Mouse (Mus musculus) c-Kit-positive CD71-positive TER-119-positive erythroid progenitor cells, embryonic 14.5 days (primary cell): Measurements from ENCODE around the gene Prepl.
A peak's percentile ranks its signal among the peaks of the same experiment; 100 is the strongest.

ENCODE experiments used
- DNase-seq: peaks from one replicate; pipeline ENCODE4 v3.0.0-alpha.2; 2013; ENCODE audit warnings: low spot score

Prepl gene

DNA sequence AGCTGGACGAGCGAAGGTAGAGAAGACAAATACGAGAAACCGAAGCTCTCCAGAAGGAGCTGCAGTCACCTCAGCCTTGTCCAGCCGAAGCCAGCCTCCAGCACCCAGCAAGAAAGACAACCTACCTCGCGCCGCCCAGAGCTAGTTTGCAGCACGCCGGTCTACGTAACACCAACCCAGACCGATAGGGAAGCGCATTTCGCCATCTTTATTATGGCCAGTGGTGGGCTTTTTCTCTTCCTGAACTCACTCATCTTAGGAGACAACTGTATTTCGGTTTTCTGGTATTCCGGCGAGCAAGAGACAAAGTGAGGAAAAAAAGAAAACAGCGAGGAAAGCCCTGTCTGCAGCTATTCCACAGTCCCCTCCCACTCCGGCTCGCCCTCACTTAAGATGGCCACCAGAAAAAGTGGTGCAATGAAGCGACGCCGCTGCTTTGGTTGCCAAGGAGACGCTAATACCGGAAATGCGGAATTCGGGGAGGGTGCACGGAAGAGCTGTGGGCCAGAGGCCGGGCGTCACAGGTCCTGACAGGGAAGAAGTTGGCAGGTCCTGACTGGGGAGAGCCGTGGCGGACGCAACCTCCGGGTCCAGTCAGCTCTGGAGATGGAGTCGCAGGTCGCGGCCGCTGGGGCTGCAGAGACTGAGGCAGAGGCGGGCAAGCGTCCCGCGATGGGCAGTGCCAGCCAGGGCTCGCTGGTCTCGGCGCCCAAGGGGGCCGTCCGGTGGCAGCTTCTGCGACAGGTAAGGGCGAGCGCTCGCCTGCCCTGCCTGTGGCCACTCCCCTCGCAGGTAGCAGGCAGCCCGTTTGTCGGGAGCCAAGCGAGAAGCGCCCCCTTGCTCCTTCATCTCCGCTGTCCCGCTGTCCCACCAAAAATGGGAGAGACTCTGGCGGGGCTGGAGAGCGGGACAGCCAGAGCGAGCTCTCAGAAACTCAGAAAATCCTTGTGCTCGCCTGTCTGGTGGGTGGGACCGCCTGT, at the start of gene Prepl, which contains the start of gene Camkmt:
TSS of gene Prepl (minus strand) at position 122 of the 980 bp plus-strand sequence.
TSS of gene Camkmt (plus strand) at position 433 of the 980 bp plus-strand sequence.
- DNase-seq = peak; percentile 96

DNA sequence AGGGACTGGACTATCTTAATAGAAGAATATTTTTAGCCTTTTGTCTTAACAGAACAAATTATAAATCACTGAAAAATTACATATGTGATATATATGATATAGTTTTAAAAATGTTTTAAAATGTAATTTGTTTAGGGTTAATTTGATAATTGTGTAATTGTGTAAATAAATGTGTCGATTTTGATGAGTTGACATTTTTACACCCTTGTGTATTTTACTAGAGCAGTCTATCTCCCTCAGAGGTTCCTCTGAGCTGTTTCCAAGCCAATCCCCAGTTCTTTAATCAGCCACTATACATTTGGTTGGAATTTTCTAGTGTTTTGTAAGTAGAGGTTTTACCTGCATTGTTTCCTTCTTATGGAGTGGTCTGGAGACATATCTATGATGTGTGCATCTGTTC, 48.4 kb upstream of the Prepl start:
- no peak for DNase-seq

DNA sequence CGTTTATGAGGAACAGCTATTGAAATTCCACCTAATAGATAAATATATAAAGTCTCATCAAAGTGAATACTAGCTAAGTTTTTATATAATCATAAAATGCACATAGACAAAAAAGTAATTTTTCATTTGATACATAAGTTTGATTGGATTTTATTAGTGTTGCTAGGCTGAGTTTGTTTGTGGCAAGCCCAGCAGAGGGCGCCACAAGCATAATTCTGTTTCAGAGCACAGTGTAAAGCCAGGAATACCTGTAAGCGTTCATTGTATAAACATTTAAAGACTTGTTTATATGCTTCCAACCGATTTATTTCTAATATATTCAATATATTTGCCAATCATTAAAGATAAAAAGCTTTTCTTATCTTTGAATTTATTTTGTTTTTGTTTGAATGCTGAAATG, 26.6 kb upstream of the Prepl start:
- DNase-seq = peak; percentile 40

DNA sequence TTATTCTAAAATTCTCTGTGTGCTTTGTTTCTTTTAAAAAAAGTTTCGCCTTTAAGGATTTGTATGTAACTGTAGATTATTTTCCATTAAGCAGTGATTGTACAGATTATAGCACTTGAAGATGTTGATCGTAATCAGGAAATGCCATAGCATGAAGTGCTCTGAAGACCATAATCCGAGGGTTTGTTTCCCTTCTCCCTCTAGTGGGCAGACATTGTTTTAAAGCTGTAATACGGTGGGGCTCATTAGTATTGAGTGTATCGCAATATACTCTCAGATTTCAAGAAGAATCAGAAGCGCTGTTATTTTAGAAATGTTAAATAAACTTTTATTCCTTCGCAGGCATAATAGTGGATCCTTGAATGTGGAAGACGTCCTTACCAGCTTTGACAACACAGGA, 23.4 kb upstream of the Prepl start:
- DNase-seq = no peak

DNA sequence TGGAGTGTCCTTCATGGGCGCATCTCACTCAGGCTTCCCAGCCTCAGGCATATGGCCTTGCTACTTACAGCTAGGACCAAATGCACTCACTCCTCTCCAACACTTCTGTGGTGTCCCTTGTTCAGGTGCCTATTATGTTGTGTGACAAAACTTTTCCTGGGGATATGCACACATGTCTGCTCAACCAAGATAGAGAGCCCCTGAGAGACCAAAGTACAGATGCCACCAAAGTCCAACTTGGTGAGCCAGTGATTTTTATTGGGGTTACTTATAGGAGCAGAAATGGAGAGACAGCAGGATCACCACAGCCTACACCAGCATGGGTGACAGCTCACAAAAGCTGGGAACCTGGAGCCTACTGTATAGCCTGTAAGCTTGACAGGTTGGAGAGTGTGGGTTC, 20.6 kb upstream of the Prepl start:
- DNase-seq = no peak

DNA sequence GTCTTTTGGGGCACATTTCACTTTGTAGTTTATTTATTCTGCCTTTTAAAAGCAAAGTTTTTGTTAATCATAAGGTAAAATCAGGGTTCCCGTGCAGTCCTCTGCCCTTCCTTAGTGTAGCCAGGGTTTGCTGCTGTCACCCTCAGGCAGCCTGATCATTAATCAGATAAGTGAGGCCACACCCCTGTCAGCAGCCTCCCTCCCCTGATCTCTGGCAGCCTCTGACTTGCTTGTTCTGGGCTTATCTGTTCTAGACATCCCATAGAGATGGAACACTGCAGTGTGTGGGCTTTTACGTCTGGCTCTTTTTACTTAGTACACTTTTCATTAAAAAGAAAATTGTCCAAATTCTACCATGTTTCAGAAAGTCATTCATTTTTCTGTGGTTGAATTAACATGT, 13.3 kb upstream of the Prepl start:
- DNase-seq = peak; percentile 50

DNA sequence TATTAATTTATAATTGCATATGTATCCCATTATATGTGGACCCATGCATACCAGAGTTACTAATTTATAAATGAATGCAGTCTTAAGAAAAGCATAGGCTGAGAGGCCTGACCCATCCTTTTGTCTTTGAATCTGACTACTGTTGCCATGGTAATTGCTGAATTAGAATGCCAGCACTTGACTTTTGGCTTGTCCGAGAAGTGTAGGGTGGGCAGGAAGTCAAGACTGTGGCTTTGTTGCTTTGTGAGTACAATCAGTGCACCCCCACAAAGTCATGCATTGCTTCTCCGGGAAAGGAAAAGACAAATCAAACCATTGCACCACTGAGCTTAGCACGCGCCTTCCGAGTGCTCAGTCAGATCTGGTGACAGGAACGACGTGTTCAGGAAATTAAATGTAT, 11.7 kb upstream of the Prepl start:
- no peak for DNase-seq

DNA sequence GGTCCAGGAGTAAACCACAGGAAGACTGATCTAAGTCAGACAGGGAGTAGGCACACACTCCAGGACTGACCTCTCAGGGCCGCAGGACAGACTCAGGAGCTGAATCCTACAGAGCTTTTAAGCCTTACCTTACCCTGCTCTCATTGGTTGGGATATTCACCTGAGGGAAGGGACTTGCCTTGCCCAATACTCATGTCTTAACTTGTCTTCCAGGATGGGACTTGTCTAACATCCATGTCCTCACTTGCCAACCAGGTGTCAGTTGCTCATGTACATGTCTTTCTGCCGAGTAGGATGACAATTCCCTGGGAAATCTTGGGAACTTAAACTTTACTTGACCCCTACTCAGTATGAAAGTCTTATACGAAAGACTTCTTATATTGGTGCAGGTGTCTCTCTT, 10.2 kb upstream of the Prepl start:
- no peak for DNase-seq

DNA sequence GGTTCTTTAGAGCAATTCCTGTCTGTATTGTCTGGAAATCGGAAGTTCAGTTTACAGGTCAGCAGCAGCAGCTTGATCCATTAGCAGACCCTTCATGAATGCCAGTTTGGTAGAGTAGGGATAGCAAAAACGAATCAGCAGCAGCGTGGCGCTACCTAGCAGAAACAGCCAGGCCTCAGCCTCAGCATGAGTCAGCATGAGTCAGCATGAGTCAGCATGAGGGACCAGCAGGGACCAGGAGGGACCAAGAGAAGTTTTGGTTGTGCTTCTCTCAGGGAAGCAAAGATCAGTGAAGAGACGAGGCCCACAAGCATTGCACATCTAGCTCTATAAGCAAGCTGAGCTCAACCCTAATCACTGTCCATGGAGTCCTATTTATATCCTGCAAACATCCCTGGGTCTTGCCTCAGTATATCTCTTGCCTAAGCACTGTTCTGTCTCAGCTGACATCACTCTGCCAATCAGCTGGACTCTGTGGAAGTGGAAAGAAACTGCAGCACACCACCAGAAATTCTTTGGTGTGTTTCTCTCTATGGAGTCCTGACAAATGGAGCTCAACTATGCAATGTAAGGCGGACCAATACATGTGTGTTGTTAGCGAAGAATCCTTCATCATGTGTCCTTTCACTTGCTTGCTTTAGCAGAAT, 8.8 kb upstream of the Prepl start:
- DNase-seq = peak; percentile 47

DNA sequence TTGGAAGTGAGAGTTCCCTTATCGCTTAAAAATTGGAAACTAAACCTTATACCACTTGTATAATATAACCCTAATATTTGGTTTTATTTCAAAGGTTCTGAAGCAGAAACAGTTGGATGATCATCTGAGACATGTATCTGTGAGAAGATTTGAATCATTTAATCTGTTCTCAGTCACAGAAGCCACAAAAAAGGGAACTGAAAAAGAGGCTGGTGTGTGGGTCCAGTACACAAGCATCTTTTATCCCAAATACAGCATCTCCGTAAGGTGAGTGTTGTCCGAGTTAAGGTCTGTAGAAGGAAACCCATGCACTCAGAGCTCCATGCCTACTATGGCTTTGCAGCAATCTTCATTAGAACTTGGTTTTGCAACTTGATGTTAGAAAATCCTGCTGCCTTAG, 6.4 kb upstream of the Prepl start:
- DNase-seq = no peak

DNA sequence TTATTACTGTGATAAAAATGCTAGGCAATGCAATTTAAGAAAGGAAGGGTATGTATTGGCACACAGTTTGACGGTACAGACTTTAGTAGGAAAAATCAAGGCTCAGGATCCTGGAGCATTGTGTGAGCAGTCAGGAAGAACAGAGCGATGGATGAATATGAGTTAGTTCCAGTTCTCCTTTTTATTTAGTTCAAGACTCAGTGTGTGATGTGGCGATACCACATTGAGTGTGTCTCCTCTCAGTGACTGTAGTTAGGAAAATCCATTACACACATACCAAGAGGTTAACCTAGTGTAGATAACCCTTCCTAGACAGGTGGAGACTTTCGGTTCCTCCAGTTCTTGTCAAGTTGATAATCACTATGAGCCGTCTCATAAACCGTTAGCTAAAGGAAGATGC, 1.7 kb upstream of the Prepl start:
- DNase-seq = no peak

DNA sequence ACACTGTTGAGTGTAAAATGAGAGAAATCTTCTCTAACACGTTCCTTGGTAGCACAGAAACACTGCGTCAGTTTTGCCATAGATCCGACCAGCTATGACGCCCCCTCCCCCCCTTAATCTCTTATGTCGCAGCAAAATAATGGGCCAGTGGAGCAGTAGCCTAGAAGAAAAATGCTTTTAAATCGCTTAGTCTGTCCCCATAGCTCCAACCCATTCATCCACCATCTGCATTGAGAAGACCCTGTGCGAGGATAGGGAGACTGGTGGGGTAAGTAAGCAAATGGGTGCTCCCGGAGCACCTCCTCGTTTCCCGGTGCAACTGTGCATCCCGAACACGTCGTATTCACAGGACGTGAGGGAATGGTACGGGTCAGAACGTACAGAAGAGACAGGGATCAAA, 420 bp downstream of the Prepl start:
- DNase-seq = no peak

DNA sequence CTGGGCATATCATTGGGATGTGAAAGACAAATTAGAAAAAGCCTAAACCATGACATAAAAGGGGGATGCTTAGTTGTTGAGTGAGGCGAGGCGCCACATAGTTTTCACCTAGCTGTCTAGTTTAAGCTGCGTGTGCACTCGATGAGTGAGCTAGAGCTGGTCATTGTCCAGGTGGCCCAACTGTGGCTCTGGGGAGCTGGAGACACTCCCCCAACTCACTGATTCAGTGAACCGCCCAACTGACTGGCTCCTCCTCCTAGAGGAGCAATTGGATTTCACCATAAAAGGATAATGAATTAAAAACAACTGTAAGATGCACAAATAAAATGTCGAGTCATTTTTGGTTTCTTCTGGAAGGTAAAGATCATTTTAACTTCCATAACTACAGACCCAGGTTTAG, 1.0 kb downstream of the Prepl start:
- no peak for DNase-seq

DNA sequence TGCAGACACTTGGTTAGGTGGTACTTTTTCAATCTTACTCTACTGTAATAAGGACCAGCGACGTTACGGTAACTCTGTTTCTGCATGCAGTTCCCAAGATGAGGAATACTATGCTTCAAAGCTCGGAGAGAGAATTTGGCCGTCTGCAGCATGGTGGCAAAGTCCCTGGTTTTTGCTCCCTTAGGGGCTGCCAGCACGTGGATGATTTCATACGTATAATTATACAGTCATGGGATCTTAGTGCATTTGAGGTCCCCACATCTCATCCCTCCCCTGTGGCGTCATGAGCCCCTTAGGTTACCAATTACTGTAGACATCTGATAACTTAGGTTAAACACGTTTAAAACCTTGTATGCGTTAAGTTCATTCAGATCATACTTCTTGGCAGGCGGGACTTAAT, 1.6 kb downstream of the Prepl start:
- no peak for DNase-seq

DNA sequence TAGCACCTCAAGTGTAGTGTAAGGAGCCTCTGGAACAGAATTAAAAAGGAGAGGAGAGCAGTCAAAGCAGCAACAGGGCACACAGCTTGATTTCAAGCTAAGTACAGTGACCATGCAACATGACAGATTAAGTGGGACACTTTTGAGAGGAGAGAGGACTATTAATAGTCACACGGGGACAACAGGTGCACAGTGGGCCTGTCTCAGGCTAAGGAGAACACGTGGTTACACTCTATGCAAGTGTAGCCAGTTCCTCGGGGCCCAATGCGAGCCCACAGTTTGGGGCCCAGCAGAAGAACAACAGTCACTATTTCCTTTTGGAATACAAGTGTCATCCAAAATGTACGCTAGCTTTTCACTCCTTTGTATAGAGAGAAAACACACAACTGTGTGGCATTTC, 2.5 kb downstream of the Prepl start:
- DNase-seq = no peak

DNA sequence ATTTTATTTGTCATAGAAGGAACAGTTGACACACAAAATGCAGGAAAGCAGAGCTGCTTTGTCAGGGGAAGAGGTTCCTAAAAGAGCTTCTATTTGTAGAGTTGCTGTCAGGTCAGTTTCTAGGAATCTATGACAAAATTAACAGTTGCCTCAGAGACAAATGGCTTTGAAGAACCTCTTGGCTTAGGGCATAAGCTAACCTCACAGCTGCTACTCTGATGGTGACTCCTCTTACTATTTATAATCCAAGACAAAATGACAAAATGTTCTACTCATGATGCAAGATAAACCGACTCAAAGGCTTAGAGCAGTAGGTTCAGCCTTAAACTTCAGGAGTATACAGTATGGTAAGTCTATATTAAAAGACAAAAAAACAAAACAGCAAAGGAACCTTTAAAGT, 3.5 kb downstream of the Prepl start:
- no peak for DNase-seq

DNA sequence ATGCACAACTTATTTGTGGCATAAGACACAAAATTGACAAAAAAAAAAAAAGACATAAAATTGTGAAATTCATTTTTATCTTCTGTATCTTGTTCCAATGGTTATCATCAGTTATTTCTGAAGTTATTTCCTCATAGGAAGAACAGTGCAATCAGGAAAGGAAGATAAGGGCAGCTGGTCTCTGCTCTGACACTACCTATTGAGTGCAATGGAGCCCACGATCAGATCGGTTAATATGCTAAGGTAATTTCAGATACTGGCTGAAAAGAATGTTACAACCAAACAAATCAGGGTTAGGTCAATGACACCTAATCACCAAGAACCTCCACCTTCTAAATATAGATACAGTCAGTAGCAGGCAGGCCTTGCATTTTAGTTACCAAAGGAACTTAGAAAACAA, 4.7 kb downstream of the Prepl start:
- DNase-seq = no peak

DNA sequence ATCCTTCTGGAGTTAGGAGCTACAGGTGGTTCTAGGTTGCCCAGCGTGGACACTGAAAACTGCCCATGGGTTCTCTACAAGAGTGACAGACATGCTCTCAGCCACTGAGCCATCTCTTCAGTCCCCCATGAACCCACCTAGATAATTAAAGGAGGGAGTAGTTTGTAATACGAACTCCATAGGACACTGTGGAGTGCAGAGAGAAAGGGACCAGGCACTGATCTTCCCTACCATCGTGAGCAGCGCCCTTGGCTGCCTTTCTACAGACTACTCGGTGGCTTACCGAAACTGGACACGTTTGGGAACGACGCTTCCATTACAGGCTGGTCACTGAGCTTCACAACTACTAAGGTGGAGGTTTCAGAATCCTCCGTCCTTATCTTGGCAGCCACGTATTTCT, 9.3 kb downstream of the Prepl start:
- no peak for DNase-seq

DNA sequence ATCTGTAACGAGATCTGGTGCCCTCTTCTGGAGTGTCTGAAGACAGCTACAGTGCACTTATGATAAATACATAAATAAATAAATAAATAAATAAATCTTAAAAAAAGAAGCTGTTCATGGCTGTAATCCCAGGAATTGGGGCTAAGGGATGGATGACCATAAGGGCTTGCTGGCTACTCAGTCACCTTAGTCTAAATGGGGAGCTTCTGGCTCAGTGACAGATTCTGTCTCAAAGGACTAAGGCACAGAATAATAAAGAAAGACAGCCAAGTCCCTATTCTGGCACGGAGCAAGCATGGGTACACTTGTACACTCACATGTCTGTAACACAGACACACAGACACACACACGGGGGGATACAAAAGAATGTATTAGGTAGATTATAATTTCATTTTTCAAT, 10.8 kb downstream of the Prepl start:
- no peak for DNase-seq

DNA sequence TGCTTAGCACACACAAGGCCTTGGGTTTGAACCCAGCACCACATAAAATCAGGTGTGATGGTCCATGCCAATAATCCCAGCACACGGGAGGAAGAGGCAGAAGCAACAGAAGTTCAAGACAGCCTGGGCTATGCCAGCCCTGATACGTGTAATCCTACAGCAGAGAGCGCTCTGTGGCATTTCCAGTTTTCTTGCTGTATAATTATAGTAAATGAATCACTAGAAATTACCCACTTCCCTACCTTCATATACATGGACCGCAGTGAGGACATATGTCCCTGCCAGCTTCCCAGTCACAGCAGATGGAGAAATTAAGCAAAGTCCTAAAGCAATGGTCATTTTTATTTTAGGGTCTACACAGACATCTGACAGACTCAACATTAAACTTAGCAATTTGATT, 16.0 kb downstream of the Prepl start:
- no peak for DNase-seq

DNA sequence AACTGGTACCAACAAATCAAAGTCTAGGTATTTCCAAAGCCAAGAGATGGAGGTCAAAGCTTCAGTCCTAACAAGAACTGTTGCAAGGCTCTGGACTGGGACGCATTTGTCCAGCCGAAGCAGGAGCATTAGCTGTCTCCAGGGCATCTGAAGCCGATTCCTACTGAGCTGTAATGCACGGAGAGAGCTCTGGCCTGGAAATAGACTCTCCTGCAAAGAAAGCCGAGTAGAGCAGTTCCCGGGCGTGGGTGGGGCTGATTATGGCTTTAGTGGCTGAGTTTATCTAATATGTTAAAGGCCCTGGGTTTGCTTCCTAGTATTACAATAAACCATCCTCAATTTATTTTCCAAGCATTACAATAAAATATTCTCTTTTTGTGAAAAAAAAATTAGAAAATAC, 16.8 kb downstream of the Prepl start:
- no peak for DNase-seq

DNA sequence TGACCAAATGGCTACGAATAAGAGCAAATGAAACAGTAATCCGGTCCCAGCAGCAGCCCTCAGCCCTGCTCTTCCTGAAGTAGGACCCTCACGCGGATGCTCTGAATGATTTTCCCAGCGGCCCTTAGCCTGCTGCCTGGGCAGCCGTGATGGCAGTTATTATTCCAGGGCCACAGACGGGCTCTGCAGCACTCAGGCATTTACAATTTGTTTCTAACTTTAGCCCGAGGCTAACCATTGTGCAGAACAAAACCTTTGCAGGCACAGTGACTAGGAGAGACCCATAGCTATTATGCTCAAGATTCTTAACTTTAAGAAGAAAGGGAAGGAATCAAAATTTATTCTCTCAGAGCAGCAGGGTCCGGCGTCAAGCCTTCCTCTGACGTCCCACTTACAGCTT, 17.7 kb downstream of the Prepl start:
- DNase-seq = no peak

DNA sequence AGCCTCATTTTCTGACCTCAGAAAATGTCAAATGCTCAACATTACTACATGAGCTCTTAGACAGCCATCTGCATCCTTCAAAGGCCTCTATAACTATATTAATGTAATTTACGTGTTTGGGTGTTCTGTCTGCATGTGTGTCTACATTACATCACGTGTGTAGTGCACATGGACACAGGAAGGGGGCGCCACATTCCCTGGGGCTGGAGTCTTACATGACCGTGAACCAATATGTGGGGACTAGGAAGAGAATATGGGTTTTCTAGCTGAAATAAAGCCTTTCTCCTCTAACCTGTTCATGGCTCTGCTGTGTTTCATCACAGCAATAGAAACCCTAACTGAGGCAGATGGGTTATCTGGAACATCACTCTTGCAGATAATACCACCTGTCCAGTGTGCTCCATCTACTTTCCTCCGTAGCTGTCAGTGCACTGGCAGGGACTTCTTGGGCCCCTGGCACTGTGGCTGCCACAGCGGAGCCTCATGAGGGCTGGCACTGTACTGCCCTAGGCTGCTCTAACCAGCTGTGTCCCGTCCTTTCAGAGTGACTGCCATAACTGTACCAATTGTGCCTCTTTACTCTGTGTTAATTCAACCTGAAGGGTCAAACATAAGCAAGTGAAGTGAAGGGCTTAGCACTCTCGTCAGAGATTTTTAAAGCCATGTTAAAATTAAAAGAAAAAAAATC, 18.8 kb downstream of the Prepl start:
- DNase-seq = no peak
